Mouse (Mus musculus): ENCODE measurements around the gene Rapgef2.
"Not testable (repeated sequence)": the region's sequence is repeated elsewhere in the genome, so short reads cannot be mapped to it uniquely, and the experiment has no call there.

Gene Rapgef2

DNA sequence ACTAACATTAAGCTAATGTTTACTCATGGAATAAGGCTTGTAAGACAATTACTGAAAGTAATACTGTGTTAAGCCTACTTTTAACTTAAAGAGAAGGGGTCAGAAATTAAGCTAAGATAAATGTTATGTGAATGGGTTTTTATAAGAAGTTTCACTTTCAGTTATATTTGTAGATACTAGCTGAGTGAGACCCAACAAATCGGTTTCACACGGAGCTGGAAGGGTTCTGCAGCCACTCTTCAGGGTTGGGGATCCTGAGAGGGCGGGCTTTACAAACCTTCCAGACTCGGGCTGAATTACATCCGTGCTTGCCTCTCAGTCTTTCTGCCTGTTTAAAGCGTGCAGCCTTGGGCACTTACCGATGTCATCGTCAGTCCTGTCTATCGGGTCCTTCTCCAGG lies 182.7 kb downstream of the Rapgef2 start:
- DNase-seq (ENCODE audit: extremely low spot score, low spot score), result no peak

DNA sequence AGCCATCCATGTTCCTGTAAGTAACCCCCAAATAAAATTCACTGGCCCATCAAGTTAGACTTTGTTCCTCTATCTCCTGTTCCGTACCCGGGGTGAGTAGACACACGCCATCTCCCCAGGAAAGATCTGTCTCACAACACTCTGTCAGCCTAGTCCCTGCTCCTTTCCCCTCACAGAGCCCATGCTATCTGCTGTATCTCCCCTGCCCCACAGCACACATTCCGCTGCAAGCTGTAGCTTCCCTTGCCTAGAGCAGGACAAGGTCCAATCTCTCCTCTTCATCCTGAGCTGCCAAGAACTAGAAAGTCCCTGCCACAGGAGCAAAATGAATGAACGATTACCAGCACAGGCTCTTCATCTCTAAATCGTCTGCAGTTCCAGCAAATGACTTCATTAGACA lies 184.6 kb downstream of the Rapgef2 start:
- no peak for DNase-seq (ENCODE audit: extremely low spot score, low spot score)

DNA sequence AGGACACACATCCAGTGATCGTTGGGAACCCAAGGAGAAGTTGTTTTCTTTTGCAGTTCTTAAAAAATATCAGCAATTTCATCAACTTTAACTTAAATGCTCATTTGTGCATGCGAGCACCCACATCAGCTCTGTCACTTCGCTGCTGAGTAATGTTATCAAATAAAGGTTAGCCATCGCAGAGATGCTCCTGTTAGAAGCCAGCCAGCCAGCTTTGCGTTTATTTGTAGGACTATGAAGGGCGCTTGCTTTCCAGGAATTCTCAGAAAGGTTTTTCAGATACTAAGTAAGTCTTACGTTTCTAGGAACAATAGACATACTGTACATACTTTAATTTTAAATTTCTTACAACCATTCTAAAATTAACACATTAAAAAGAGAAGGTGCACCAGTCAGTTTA lies 185.5 kb downstream of the Rapgef2 start:
- DNase-seq (ENCODE audit: extremely low spot score, low spot score), result no peak

DNA sequence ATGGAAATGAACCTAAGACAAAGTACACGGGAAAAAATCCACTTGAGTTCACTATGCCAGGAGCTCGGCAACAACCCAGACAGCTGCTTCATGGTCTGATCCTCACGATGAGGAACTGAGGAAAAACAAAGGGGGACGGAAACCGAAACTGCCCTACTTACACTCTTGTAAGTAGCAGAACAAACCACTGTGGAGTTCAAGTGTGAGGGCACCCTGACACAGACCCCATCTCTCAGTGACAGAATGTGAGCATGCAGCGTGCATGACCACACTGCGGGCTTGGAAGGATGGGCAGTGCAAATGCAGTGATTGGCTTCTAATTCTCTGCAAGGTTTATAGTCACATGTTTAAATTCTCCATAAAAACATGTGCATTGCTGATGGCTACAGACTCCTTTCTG lies 197.2 kb downstream of the Rapgef2 start:
- no peak for DNase-seq (ENCODE audit: extremely low spot score, low spot score)

DNA sequence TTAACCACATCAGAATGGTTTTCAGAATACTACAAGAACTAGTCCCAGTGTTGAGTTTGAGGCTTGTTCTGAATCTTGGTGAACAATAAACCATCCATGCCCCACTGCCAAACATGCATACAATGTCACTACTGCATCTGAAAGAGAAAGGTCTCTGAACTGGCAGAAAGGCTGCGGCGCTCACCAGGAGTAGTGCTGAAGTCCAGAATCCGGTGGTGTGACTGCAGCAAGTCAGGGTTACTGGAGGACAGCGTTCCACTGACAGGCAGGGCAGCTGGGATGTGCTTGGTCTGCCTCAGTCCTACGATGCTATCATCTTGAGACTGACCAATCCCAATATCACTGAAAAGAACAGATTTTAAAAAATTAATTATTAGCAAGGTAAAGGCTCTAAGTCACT lies 197.9 kb downstream of the Rapgef2 start:
- DNase-seq (ENCODE audit: extremely low spot score, low spot score), result no peak

DNA sequence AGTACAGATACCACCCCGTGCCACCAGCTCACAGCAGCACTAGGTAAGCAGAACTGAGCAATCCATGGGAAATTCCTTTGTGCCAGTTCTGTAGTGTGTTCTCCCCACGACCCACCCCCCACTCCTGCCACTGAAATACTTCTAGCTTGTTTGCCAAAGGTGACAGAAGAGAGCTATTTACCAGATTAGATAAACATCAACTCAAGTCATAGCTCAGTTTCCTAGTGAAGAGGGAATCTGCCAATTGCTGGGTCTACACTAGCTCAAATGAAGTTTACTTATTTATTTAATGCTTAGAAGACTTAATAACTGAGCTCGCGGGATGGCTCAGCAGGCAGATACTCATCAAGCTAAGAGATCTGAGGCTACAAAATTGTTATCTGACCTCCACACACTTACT lies 200.0 kb downstream of the Rapgef2 start:
- DNase-seq (ENCODE audit: extremely low spot score, low spot score), result no peak

DNA sequence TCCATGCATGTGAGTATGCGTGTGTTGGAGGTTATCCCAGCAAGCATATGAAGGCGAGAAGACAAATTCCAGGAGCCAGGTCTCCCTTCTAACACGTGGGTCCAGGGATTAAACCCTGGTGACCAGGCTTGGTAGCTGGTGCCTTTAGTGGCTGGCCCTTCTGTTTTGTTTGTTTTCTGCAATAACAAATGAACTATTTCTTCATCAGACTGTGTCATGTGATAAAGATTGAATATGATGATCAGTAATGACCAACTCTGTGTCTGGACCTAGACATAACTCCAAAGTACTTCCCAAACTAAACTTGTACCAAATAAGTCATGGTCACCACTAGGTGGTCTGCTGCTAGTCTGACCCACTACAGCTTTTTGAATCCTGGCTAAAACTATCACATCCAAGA lies 202.4 kb downstream of the Rapgef2 start:
- no peak for DNase-seq (ENCODE audit: extremely low spot score, low spot score)

DNA sequence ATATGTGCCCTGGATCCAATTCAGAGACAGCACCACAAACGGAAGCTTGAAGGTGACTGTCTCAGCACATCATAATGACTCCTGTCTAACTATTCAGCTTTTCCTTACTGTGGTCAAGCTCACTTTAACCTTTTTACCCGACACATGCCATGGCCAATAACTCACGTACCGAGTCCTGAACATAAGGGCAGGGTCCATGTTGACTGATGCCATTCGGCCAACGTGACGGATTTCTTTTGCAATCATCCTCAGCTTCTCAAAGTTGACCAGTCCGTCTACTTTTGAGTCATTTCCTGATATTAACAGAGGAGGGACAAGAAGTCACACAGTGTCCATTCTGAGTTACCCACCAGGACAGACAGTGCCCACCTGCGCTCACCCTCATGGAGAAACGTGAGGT lies 203.3 kb downstream of the Rapgef2 start:
- no peak for DNase-seq (ENCODE audit: extremely low spot score, low spot score)

DNA sequence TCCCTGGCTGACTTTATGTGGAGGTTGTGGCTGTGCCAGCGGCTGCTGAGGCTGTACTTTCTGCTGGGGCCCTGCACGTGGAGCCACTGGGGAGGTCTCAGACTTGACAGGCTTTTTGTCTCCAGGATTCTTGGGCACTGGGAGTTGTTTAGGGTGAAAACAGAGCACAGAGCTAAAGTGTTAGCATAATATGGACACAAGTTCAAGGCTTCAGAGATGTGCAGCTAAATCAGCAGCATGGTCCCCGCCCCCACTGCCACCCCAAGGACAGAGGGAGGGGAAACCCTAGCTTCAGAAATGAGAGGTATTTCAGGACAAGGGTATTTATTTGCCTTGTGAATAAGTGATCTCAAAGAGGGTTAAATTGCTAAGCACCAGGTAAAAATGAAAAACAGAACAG lies 207.2 kb downstream of the Rapgef2 start:
- no peak for DNase-seq (ENCODE audit: extremely low spot score, low spot score)

DNA sequence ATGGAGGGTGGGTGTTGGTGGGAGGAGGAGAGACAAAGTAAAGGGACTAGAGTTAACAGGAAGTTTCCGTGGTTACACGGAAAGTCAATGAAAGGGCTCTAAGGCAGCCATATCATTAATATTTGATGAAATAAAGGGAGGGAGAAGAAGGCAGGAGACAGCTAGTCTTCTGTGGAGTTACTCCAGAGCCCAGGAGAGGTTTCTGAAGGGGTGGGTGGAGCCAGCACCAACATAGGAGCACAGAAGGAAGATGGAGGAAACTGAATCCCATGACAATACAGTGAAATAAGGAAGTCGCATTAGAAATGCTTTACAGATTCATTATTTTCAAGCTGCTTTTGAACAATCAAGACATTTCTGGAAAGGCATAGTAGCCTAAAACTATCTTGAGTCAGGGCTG lies 211.3 kb downstream of the Rapgef2 start:
- no peak for DNase-seq (ENCODE audit: extremely low spot score, low spot score)

DNA sequence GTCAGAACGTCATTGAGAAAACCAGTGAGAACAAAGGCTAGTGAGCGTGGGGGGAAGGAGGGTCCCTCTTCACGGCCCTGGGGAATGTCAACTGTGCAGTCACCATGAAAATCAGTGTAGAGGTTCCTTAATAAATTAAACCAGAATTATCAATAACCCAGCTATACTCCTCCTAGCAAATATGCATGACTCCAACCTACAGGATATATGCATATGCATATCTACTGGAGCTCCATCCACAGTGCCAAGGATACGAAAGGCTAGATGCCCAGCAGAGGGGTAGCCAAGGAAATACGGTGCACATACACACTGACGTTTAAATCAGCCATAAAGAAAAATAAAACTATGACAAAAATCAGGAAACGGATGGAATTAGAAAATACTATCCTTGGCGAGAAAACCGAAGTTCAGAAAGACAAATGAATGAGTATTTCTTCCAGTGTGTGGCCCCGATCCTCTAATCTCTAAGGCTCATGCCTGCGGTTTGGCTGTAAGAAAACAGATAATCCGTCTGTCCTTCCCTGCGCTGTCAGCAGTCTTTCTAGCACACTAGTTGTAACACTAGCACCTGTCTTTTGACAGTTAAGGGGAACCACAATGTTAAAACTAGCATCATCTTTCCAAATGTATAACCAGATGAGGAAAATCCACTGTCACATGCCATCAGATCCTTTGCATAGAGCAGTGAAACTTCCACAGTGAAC lies 212.6 kb downstream of the Rapgef2 start:
- no peak for DNase-seq (ENCODE audit: extremely low spot score, low spot score)

DNA sequence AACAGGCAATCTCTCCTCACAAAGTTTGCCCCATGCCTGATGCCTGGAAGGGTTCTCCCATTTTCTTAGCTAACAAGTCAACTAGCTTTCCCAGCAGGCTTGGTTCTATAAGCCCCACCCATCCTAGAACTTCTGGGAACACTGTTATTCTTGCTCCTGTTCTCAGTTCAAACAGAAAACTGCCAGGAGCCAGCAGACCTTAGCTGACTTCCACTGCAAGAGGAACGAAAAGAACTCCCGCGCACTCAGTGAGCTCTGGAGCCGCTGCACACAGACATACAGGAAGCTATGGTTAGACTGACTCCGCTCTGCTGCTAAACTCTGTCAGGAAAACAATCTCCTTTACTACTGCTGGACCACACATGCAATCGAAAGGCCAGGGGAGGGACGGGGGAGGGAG lies 214.8 kb downstream of the Rapgef2 start:
- no peak for DNase-seq (ENCODE audit: extremely low spot score, low spot score)

DNA sequence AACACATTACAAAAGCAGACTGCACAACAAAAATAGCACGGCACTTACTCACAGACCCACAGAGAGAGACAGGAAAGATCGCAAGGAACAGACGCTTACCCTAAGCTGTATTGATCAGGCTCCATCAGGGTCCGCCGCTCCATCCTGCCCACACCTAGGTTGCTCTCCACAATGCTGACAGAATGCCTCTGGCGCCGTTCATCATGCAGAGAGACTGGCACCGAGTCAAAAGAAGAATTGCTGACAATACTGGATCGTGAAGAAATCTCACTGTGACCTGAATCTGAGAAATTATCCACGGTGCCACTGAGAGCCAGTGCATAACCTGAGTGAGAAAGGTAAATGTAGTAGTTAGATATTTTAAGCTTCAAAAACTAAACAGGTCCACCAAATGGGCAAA lies 216.4 kb downstream of the Rapgef2 start:
- no peak for DNase-seq (ENCODE audit: extremely low spot score, low spot score)

DNA sequence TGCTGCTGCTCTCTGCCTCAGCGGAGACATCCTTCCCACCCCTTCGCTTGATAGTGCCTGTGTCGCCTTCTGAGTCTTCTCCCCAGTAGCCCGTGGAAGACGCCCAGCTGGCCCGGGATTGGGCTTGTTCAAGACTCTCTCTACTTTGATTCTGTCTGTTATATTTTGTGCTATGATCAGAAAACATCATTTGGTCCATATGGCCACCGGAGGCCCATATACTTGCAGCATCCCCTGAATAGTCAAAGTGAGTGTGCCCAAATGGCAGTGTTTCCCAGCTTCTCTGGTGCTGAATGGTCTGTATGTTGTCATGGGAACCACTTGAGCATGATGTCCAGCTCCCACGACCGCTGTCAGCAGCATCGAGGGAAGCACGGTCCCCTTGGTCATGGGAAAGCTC lies 217.3 kb downstream of the Rapgef2 start:
- no peak for DNase-seq (ENCODE audit: extremely low spot score, low spot score)

DNA sequence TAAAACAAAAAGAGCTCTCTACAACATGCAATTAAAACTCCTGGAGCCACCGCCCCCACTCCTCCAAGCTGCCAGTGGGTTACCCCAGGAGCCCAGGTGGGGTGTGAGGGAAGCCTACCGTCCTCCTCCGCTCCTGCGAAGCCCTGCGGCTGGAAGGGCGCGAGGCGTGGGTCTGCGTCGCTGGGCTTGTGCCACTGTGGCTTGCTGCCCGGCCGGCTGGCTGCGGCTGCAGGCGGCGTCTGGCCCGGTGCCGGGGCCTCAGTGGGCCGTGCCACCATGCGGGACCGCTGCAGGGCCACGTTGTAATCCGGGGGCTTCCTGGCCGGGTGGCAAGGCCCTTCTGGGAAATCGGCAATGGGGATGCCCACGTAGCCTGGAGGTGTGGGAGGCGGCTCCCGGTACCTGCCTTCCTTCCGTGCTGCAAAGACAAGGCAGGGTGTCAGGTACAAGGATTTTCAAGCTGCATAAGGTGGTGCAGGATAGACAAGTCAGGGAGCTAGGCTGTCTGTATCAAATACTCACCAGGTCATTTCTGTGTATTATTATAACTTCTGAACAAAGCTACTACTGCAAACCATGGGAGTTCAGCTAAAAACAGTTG lies 219.8 kb downstream of the Rapgef2 start:
- no peak for DNase-seq (ENCODE audit: extremely low spot score, low spot score)

DNA sequence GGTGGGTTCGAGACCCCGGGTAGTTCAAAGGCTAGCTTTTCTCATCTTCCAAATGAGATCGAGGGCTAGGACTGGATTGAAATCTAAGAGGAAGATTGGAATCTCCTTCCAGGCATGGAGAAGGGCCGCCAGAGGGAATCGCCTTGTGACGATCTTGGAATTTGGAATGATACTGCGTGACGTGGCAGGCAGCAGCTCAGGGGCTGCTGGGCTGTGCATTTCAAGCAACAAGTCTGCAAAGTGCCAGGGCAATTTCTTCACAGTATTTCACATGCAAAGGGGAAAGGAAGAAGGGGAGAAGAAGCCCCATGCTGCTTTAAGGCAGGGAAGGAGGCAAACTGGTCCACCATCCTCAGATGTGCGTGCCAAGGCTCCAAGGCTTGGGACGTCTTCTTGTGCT lies 222.2 kb downstream of the Rapgef2 start:
- DNase-seq (ENCODE audit: extremely low spot score, low spot score), result no peak

DNA sequence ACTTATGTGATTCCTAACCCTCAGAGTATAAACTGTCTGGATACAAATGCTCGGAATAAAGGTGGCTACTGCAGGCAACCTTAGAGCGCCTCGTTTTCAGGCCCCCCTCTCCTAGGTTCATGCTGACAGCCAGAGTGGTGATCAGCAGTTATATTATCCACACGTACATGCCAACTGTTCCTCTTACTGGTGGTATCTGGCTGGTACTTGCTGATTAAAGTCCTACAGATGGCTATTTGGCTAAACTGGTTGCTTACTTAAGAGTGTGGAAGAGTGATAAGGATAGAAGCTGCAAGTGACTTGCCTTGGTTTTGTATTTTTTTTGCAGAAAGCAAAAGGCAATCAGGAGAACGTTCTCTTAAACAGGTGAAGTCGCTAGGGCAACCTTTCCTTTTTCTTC lies 224.9 kb downstream of the Rapgef2 start:
- no peak for DNase-seq (ENCODE audit: extremely low spot score, low spot score)

DNA sequence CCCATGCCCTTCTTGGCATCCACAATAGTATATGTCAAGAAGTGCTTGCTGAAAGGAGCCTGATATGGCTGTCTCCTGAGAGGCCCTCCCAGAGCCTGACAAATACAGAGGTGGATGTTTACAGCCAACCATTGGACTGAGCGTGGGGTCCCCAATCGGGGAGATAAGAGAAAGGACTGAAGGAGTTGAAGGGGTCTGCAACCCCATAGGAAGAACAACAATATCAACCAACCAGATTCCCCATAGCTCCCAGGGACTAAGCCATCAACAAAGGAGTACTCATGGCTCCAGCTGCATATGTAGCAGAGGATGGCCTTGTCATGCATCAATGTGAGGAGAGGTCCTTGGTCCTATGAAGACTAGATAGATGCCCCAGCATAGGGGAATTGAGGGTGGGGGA lies 227.8 kb downstream of the Rapgef2 start:
- DNase-seq (ENCODE audit: extremely low spot score, low spot score), result not testable (repeated sequence)

DNA sequence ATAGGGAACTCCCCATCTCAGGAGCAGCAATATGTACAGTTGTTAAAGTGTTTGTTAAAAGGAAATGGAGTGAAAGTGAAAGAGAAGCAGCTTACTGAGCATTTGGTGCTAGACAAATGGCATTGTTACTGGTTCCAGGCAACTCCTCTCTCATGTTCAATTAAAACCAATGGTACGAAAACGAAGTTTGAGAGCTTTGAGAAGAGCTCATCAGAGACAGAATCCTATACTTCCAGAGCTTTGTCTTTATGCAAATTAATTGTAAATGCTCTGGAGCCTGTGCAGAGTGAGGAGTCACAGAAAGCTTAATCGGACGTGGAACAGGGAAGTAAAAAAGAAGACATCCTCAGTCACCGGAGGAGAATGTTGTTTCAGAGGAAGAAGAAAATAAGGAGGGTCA lies 241.1 kb downstream of the Rapgef2 start:
- no peak for DNase-seq (ENCODE audit: extremely low spot score, low spot score)

DNA sequence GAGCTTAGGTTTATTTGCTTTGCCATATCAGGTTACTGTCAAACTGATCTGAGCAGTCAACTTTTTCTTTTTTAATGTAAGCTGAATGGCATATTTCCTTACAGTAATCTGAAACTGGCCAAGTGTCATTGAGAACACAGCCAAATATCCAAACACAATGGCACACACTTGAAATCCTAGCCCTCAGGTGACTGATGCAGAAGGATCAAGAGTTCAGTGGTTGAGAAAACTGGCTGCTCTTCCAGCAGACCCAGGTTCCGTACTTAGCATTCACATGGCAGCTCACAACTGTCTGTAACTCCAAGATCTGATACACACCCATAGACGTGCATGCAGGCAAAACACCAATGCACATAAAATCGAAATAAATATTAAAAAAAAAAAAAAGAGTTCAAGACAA lies 243.3 kb downstream of the Rapgef2 start:
- no peak for DNase-seq (ENCODE audit: extremely low spot score, low spot score)

DNA sequence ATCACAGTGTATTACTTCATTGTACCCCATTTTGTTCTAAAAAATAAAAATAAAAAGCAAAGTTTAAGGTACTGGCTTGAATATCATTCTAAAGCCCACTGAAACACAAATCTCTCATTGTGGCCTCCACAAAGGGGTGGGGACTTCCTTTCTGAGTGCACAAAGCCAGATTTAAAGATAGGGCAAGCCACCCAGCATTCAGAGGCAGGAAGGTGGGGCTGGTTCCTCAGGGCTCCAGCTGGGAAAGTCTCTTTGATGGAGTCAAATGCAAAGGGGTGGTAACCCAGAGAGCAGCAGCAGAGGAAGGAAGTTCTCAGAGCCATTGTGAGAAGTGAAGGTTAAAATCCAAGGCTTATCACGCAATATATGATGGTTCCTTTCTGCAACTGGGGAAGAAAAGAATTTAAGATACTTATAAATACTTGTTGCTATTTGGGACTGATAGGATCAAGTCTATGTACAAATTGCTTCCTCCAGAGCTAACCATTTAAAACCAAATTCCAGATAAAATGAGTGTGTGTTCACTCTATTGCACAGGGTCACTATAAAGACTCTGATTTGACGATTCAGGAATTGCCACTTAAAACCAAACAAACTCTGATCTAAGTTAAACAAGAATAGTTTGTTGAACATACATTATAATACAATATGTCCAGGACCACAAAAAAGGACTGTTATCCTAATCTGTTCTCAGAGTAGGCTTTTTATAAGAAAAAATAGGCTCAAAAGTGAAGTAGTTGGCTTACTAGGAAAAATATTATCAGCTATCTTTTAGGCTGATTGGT lies 246.5 kb downstream of the Rapgef2 start:
- DNase-seq (ENCODE audit: extremely low spot score, low spot score), result no peak

DNA sequence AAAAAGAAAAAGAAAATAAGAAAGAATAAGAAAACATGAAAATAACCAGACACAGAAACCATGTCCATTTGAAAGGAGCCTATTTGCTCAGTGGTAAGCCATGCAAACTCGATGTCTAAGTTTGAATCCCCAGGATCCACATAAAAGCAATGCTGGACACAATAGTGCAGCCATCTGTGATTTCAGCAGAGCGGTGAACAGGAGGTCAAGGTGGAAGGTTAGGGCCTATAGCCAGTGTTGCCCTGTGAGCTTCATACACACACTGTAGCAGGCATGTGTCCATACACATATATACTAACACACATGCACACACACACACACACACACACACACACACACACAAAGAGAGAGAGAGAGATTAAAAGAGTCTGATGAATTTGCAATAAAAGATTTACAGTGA lies 247.3 kb downstream of the Rapgef2 start:
- no peak for DNase-seq (ENCODE audit: extremely low spot score, low spot score)

DNA sequence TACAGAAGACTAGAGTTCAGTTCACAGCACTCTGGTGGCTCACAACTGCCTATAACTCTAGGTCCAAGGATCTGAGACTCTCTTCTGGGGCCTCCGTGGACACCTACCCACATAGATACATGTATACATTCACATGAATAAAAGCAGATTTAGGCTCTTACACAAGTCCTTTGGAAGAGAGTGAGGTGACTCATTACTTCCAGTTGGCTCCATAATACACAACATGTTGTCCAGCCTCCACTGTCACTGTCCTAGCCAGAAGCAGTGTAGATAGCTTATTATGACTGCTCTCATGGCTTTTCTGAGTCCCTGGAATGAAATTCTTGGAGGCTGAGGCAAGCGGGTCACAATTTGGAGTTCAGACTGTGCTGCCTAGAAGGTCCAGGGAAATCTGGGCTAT lies 251.9 kb downstream of the Rapgef2 start:
- no peak for DNase-seq (ENCODE audit: extremely low spot score, low spot score)
